Mouse (Mus musculus) liver, embryonic 14.5 days (tissue): Measurements from ENCODE around the gene Slc15a3.

ENCODE experiments used
- CTCF ChIP-seq: IDR thresholded peaks from 2 replicates; pipeline ENCODE4 v1.5.1; 2016; ENCODE audit warnings: antibody characterized with exemption, low read depth, control low read depth
- EP300 ChIP-seq: IDR thresholded peaks from 2 replicates; pipeline ENCODE4 v1.6.1; 2016; ENCODE audit warnings: antibody characterized with exemption, low read depth

- no peak for TF ChIP-seq CTCF
- TF ChIP-seq EP300 = no peak
Measured at GRCm38 (mm10) chr19:10878201-10878837, 38.8 kb downstream of the Slc15a3 start.
